Mouse (Mus musculus) v-Abl transformed pro-B cells (cell line): ENCODE results near the gene Podnl1.

Source experiments
- in situ Hi-C, 2 experiments: fragments of 400-800 bp; cut with MboI; formaldehyde crosslinking; loops; one replicate each; pipeline ENCODE4 v1.15.1; 2025; ENCODE audit not compliant: unreplicated experiment in 2 of 2

The Podnl1 gene

GRCm38 (mm10) chr8:84125656-84126055, at the start of gene Podnl1:
Gene Podnl1 (plus strand): TSS chr8:84125989.
- in situ Hi-C loops: no loop called here

- in situ Hi-C loops: no loop called here
Observed at GRCm38 (mm10) chr8:84076412-84076811, 49.4 kb upstream of the Podnl1 start.

GRCm38 (mm10) chr8:84076849-84077248, 48.9 kb upstream of the Podnl1 start:
- in situ Hi-C loops: no loop called here

- in situ Hi-C loops: no loop called here
Observed at GRCm38 (mm10) chr8:84079206-84079605, 46.6 kb upstream of the Podnl1 start.

- in situ Hi-C loops: no loop called here
Observed at GRCm38 (mm10) chr8:84083829-84084241, 42.0 kb upstream of the Podnl1 start.

- in situ Hi-C loops: no loop called here
Observed at GRCm38 (mm10) chr8:84084341-84085115, 41.3 kb upstream of the Podnl1 start.

GRCm38 (mm10) chr8:84087156-84087555, 38.6 kb upstream of the Podnl1 start:
- in situ Hi-C loops: no loop called here

- in situ Hi-C loops: no loop called here
Observed at GRCm38 (mm10) chr8:84087821-84088220, 38.0 kb upstream of the Podnl1 start.

GRCm38 (mm10) chr8:84089277-84089676, 36.5 kb upstream of the Podnl1 start:
- in situ Hi-C loops: no loop called here

- in situ Hi-C loops: no loop called here
Observed at GRCm38 (mm10) chr8:84090585-84090984, 35.2 kb upstream of the Podnl1 start.

GRCm38 (mm10) chr8:84096061-84096460, 29.7 kb upstream of the Podnl1 start:
- in situ Hi-C loops: loop anchor here in 1 of 2 experiments (5.0 kb wide), 1 partner anchor 54 kb away; the partner anchor contains the start of genes Il27ra and Rln3

- in situ Hi-C loops: loop anchor here in 1 of 2 experiments (5.0 kb wide), 1 partner anchor 56 kb away; the partner anchor contains the start of genes Il27ra and Rln3
Observed at GRCm38 (mm10) chr8:84098376-84098775, 27.4 kb upstream of the Podnl1 start.

- in situ Hi-C loops: loop anchor here in 1 of 2 experiments (5.0 kb wide), 1 partner anchor 59 kb away; the partner anchor contains the start of genes Il27ra and Rln3
Observed at GRCm38 (mm10) chr8:84101476-84102270, 24.1 kb upstream of the Podnl1 start.

GRCm38 (mm10) chr8:84103601-84104000, 22.2 kb upstream of the Podnl1 start:
- in situ Hi-C loops: loop anchor here in 1 of 2 experiments (5.0 kb wide), 1 partner anchor 61 kb away; the partner anchor contains the start of genes Il27ra and Rln3

- in situ Hi-C loops: loop anchor here in 1 of 2 experiments (5.0 kb wide), 1 partner anchor 62 kb away; the partner anchor contains the start of genes Il27ra and Rln3
Observed at GRCm38 (mm10) chr8:84104221-84104620, 21.6 kb upstream of the Podnl1 start.

- in situ Hi-C loops: loop anchor here in 1 of 2 experiments (5.0 kb wide), 1 partner anchor 63 kb away; the partner anchor contains the start of genes Il27ra and Rln3
Observed at GRCm38 (mm10) chr8:84104697-84105609, 20.8 kb upstream of the Podnl1 start, which contains the start of gene Dcaf15. Gene Dcaf15 (minus strand): TSS chr8:84104768.

- in situ Hi-C loops: no loop called here
Observed at GRCm38 (mm10) chr8:84105676-84106075, 20.1 kb upstream of the Podnl1 start.

GRCm38 (mm10) chr8:84106216-84107040, 19.4 kb upstream of the Podnl1 start:
- in situ Hi-C loops: no loop called here

- in situ Hi-C loops: no loop called here
Observed at GRCm38 (mm10) chr8:84115646-84116045, 10.1 kb upstream of the Podnl1 start.
